Mouse (Mus musculus): ENCODE data around the gene Zfp68. TPM values are rescaled to one million over a fixed set of nuclear protein-coding genes. Genes with fewer than 3 reads are reported as not detected.

Zfp68 gene
- polyA plus RNA-seq (2015; fragmentation: Nextera tagmentation; extraction: Ambion mirVana) = 49.1 and 53.9 TPM in 2 replicates

GRCm38 (mm10) chr5:138619211-138620128, at the start of gene Zfp68:
Gene Zfp68, minus strand, starts transcription at chr5:138619761.
- under 1% methylated on average over 43 of the region's 43 CpGs for WGBS
- H3K4me3 ChIP-seq (replicated peaks) = peak within 1 kb of the TSS; percentile 93
- H3K4me1 ChIP-seq (replicated peaks) = peaks cover 7% of the 10 kb centered on the region; the same call in 1 of the 2 replicates
- ATAC-seq = peak; percentile 98
- peak within 1 kb of the TSS; percentile 99 for H3K27ac ChIP-seq
- H3K27me3 ChIP-seq (replicated peaks) = no peaks in the 10 kb centered on the region
- peaks cover 15% of the 10 kb centered on the region for H3K9me3 ChIP-seq
- peak within 1 kb of the TSS; percentile 43 for H3K4me2 ChIP-seq (replicated peaks)
- peak within 1 kb of the TSS; percentile 100 for H3K9ac ChIP-seq
- peaks cover 26% of the 10 kb centered on the region for H3K36me3 ChIP-seq

GRCm38 (mm10) chr5:138658922-138659321, 39.4 kb upstream of the Zfp68 start:
- no peak for ATAC-seq
- WGBS = 14% methylated on average over 5 of the region's 5 CpGs

GRCm38 (mm10) chr5:138657854-138658253, 38.3 kb upstream of the Zfp68 start:
- no peak overlapping the region for H3K27ac ChIP-seq
- 27% methylated on average over 6 of the region's 6 CpGs for WGBS
- no peak overlapping the region for H3K4me2 ChIP-seq (replicated peaks)
- no peaks in the 10 kb centered on the region for H3K9me3 ChIP-seq
- H3K36me3 ChIP-seq = no peaks in the 10 kb centered on the region
- H3K27me3 ChIP-seq (replicated peaks) = no peaks in the 10 kb centered on the region
- peak; percentile 70; the same call in 1 of the 2 replicates for ATAC-seq
- H3K4me3 ChIP-seq (replicated peaks) = no peak overlapping the region
- no peaks in the 10 kb centered on the region for H3K4me1 ChIP-seq (replicated peaks)
- no peak overlapping the region for H3K9ac ChIP-seq

More at GRCm38 (mm10) chr5:138658922-138659321, 39.4 kb upstream of the Zfp68 start:
- Histone ChIP-seq H3K27ac (no peak overlapping the region), H3K27me3 (replicated peaks) (no peaks in the 10 kb centered on the region), H3K4me1 (replicated peaks) (no peaks in the 10 kb centered on the region), H3K4me3 (replicated peaks) (no peak overlapping the region), H3K36me3 (no peaks in the 10 kb centered on the region), H3K9me3 (no peaks in the 10 kb centered on the region), H3K4me2 (replicated peaks) (no peak overlapping the region), H3K9ac (no peak overlapping the region)

GRCm38 (mm10) chr5:138657407-138657806, 37.8 kb upstream of the Zfp68 start:
- Histone ChIP-seq H3K4me1 (replicated peaks) (no peaks in the 10 kb centered on the region), H3K4me2 (replicated peaks) (no peak overlapping the region), H3K27ac (no peak overlapping the region), H3K36me3 (no peaks in the 10 kb centered on the region), H3K4me3 (replicated peaks) (no peak overlapping the region), H3K27me3 (replicated peaks) (no peaks in the 10 kb centered on the region), H3K9me3 (no peaks in the 10 kb centered on the region), H3K9ac (no peak overlapping the region)
- WGBS = 83% methylated on average over 3 of the region's 3 CpGs
- no peak for ATAC-seq

- WGBS = 15% methylated on average over 2 of the region's 2 CpGs
- no peaks in the 10 kb centered on the region for H3K4me1 ChIP-seq (replicated peaks)
- no peaks in the 10 kb centered on the region for H3K9me3 ChIP-seq
- H3K4me3 ChIP-seq (replicated peaks) = no peak overlapping the region
- H3K4me2 ChIP-seq (replicated peaks) = no peak overlapping the region
- H3K27me3 ChIP-seq (replicated peaks) = no peaks in the 10 kb centered on the region
- peak; percentile 84 for ATAC-seq
- H3K9ac ChIP-seq = no peak overlapping the region
- no peak overlapping the region for H3K27ac ChIP-seq
- no peaks in the 10 kb centered on the region for H3K36me3 ChIP-seq
These were observed 37.1 kb upstream of the Zfp68 start for GRCm38 (mm10) chr5:138656477-138657156.

GRCm38 (mm10) chr5:138652911-138653310, 33.4 kb upstream of the Zfp68 start:
- ATAC-seq = no peak
- WGBS = 85% methylated on average over 1 of the region's 1 CpGs
- Histone ChIP-seq H3K4me3 (replicated peaks) (no peak overlapping the region), H3K9ac (no peak overlapping the region), H3K27ac (no peak overlapping the region), H3K4me2 (replicated peaks) (no peak overlapping the region), H3K4me1 (replicated peaks) (no peaks in the 10 kb centered on the region), H3K27me3 (replicated peaks) (no peaks in the 10 kb centered on the region), H3K36me3 (0 out of 2 replicates have a peak, but pooled peaks cover 2% of the 10 kb centered on the region), H3K9me3 (no peaks in the 10 kb centered on the region)

- no peak for ATAC-seq
- no peaks in the 10 kb centered on the region for H3K27me3 ChIP-seq (replicated peaks)
- WGBS = 94% methylated on average over 3 of the region's 3 CpGs
- peaks cover 12% of the 10 kb centered on the region for H3K36me3 ChIP-seq
- H3K27ac ChIP-seq = no peak overlapping the region
- H3K4me1 ChIP-seq (replicated peaks) = no peaks in the 10 kb centered on the region
- no peaks in the 10 kb centered on the region for H3K9me3 ChIP-seq
- H3K9ac ChIP-seq = no peak overlapping the region
- no peak overlapping the region for H3K4me3 ChIP-seq (replicated peaks)
- no peak overlapping the region for H3K4me2 ChIP-seq (replicated peaks)
These were observed 22.2 kb upstream of the Zfp68 start for GRCm38 (mm10) chr5:138641761-138642160.

- Histone ChIP-seq H3K9me3 (no peaks in the 10 kb centered on the region), H3K4me1 (replicated peaks) (no peaks in the 10 kb centered on the region), H3K27ac (no peak overlapping the region), H3K4me2 (replicated peaks) (no peak overlapping the region), H3K4me3 (replicated peaks) (no peak overlapping the region), H3K27me3 (replicated peaks) (no peaks in the 10 kb centered on the region), H3K36me3 (peaks cover 9% of the 10 kb centered on the region), H3K9ac (no peak overlapping the region)
- ATAC-seq = no peak
- 94% methylated on average over 3 of the region's 3 CpGs for WGBS
These were observed 21.5 kb upstream of the Zfp68 start for GRCm38 (mm10) chr5:138641081-138641480.

GRCm38 (mm10) chr5:138636486-138636885, 16.9 kb upstream of the Zfp68 start:
- H3K9me3 ChIP-seq = no peaks in the 10 kb centered on the region
- H3K4me3 ChIP-seq (replicated peaks) = no peak overlapping the region
- no peak overlapping the region for H3K9ac ChIP-seq
- H3K4me2 ChIP-seq (replicated peaks) = no peak overlapping the region
- peaks cover 9% of the 10 kb centered on the region for H3K36me3 ChIP-seq
- H3K4me1 ChIP-seq (replicated peaks) = no peaks in the 10 kb centered on the region
- H3K27me3 ChIP-seq (replicated peaks) = no peaks in the 10 kb centered on the region
- no peak for ATAC-seq
- no peak overlapping the region for H3K27ac ChIP-seq
- 90% methylated on average over 2 of the region's 2 CpGs for WGBS

- WGBS = 12% methylated on average over 3 of the region's 3 CpGs
- Histone ChIP-seq H3K9me3 (no peaks in the 10 kb centered on the region), H3K27me3 (replicated peaks) (no peaks in the 10 kb centered on the region), H3K4me1 (replicated peaks) (peaks cover 9% of the 10 kb centered on the region; the same call in 1 of the 2 replicates), H3K36me3 (no peaks in the 10 kb centered on the region), H3K27ac (peak overlapping the region; percentile 94; the same call in 1 of the 2 replicates), H3K4me3 (replicated peaks) (peak overlapping the region; percentile 82), H3K4me2 (replicated peaks) (peak overlapping the region; percentile 77), H3K9ac (peak overlapping the region; percentile 86)
- no peak for ATAC-seq
These were observed 3.9 kb upstream of the Zfp68 start for GRCm38 (mm10) chr5:138623478-138623875.

GRCm38 (mm10) chr5:138622645-138623477, 3.3 kb upstream of the Zfp68 start, which contains the start of gene A430033K04Rik:
Gene A430033K04Rik, plus strand, starts transcription at chr5:138622859.
- H3K4me1 ChIP-seq (replicated peaks) = peaks cover 9% of the 10 kb centered on the region; the same call in 1 of the 2 replicates
- peak within 1 kb of the TSS; percentile 77 for H3K4me2 ChIP-seq (replicated peaks)
- peak within 1 kb of the TSS; percentile 94 for H3K27ac ChIP-seq
- peak within 1 kb of the TSS; percentile 86 for H3K9ac ChIP-seq
- no peaks in the 10 kb centered on the region for H3K9me3 ChIP-seq
- WGBS = under 1% methylated on average over 30 of the region's 30 CpGs
- ATAC-seq = peak; percentile 94
- H3K4me3 ChIP-seq (replicated peaks) = peak within 1 kb of the TSS; percentile 82
- H3K36me3 ChIP-seq = no peaks in the 10 kb centered on the region
- no peaks in the 10 kb centered on the region for H3K27me3 ChIP-seq (replicated peaks)

Data from intestine, embryonic 15.5 days (tissue).